Mouse (Mus musculus) MEL-GATA-1-ER (cell line): ENCODE data around the gene Lpar2.

Source experiments
- DNase-seq: peaks from one replicate; pipeline ENCODE4 v3.0.0-alpha.2; 2012; ENCODE audit warnings: low read depth; ENCODE audit errors: extremely low read depth

Lpar2 gene

GRCm38 (mm10) chr8:69864180-69864579 lies 42.0 kb downstream of the Lpar2 start:
- no peak for DNase-seq

GRCm38 (mm10) chr8:69867696-69868326 lies 45.6 kb downstream of the Lpar2 start:
- no peak for DNase-seq

GRCm38 (mm10) chr8:69870003-69870765 lies 48.0 kb downstream of the Lpar2 start:
- DNase-seq, result no peak

GRCm38 (mm10) chr8:69870907-69871306 lies 48.7 kb downstream of the Lpar2 start:
- DNase-seq, result no peak

GRCm38 (mm10) chr8:69874155-69874554 lies 51.9 kb downstream of the Lpar2 start:
- DNase-seq, result no peak

- DNase-seq, result no peak
Observed at GRCm38 (mm10) chr8:69874654-69875053, 52.4 kb downstream of the Lpar2 start.

GRCm38 (mm10) chr8:69876097-69876496 lies 53.9 kb downstream of the Lpar2 start:
- DNase-seq, result no peak

- DNase-seq, result no peak
Observed at GRCm38 (mm10) chr8:69876967-69877366, 54.7 kb downstream of the Lpar2 start.

- DNase-seq, result no peak
Observed at GRCm38 (mm10) chr8:69877396-69877795, 55.2 kb downstream of the Lpar2 start.

GRCm38 (mm10) chr8:69877992-69878391 lies 55.8 kb downstream of the Lpar2 start:
- no peak for DNase-seq

GRCm38 (mm10) chr8:69879678-69880077 lies 57.4 kb downstream of the Lpar2 start:
- no peak for DNase-seq
